Mouse (Mus musculus): ENCODE results near the gene Coa6. TPM values are rescaled to one million over a fixed set of nuclear protein-coding genes. Genes with fewer than 3 reads are reported as not detected.

Coa6 gene
- 38.8 and 48.4 TPM in 2 replicates for polyA plus RNA-seq (2014; fragmentation: Nextera tagmentation; extraction: Ambion mirVana)

DNA sequence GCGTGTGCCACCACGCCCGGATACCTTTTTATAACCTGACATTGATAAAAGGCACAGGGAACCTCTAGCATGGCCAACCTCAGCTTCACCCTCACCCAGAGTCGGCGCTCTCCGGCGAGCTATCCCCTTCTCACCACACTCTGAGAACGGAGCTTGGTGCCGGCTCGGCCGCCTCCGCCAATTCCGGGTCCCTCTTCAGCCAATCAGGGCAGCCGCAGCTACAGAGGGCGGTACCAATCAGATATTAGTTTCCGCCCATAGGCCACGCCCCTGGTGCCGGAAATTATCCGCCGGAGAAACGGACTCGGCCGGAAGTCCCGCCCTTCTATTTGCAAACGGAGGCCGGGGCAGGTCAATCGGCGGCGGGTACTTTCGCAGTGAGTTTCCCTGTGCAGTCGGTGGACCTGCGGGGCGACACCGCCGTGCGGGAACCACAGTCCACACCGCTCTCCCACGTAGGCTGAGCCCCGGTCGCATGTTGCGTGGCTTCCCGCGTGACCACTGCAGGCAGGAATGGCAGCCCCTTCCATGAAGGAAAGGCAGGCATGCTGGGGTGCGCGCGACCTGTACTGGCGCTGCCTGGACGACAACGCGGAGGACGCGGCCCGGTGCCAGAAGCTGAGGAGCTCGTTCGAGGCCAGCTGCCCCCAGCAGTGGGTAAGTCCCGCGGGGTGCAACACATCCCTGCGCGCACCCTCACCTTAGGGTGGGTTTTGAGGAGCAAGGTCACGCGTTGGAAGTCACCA lies at the start of gene Coa6:
Gene Coa6 (plus strand): TSS at position 342 of the 746 bp plus-strand sequence.
- H3K4me1 ChIP-seq (ENCODE audit: control insufficient read depth, insufficient read depth, low read length): peaks cover 8% of the 10 kb centered on the region
- peak within 1 kb of the TSS; percentile 56; the same call in 1 of the 2 replicates for H3K27ac ChIP-seq (ENCODE audit: low read depth, low read length)
- H3K4me2 ChIP-seq (ENCODE audit: low read depth): peak within 1 kb of the TSS; percentile 84
- no peaks in the 10 kb centered on the region for H3K27me3 ChIP-seq (ENCODE audit: control insufficient read depth, insufficient read depth, low read length)
- H3K36me3 ChIP-seq (ENCODE audit: control insufficient read depth, insufficient read depth, low read length): no peaks in the 10 kb centered on the region
- H3K9me3 ChIP-seq (ENCODE audit: control insufficient read depth, low read length): no peaks in the 10 kb centered on the region
- ATAC-seq (ENCODE audit: insufficient read depth, low FRiP score, low TSS enrichment) (peak; percentile 97), DNase-seq (ENCODE audit: low spot score) (peak; percentile 97)
- peak within 1 kb of the TSS; percentile 82 for H3K9ac ChIP-seq (ENCODE audit: low read length)
- under 1% methylated on average over 61 of the region's 61 CpGs for WGBS
- peak within 1 kb of the TSS; percentile 91 for H3K4me3 ChIP-seq (ENCODE audit: low read depth, low read length)

DNA sequence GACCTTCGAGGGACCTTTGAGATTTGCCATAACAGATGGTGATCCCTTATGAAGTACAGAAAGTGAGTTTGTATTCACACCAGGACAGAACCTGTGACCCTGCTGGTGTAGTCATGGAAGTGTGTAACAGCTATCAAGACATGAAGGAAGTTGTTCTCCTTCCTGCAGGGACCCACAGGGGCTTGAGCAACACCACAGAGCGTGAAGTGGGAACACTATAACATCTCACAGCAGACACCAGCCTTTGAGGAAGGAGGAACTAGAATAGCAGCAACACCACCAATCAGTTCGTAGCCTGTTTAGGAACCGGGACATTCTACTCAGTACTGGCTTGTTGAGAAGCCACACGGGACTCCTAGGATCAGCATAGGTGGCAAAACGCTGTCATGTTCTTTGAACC lies 42.7 kb upstream of the Coa6 start:
- Histone ChIP-seq H3K9ac (ENCODE audit: low read length) (no peak overlapping the region), H3K4me2 (ENCODE audit: low read depth) (no peak overlapping the region), H3K27me3 (ENCODE audit: control insufficient read depth, insufficient read depth, low read length) (no peaks in the 10 kb centered on the region), H3K9me3 (ENCODE audit: control insufficient read depth, low read length) (no peaks in the 10 kb centered on the region), H3K27ac (ENCODE audit: low read depth, low read length) (no peak overlapping the region), H3K36me3 (ENCODE audit: control insufficient read depth, insufficient read depth, low read length) (no peaks in the 10 kb centered on the region), H3K4me3 (ENCODE audit: low read depth, low read length) (no peak overlapping the region), H3K4me1 (ENCODE audit: control insufficient read depth, insufficient read depth, low read length) (no peaks in the 10 kb centered on the region)
- ATAC-seq (ENCODE audit: insufficient read depth, low FRiP score, low TSS enrichment): no peak
- WGBS: 89% methylated on average over 6 of the region's 6 CpGs
- DNase-seq (ENCODE audit: low spot score): no peak

DNA sequence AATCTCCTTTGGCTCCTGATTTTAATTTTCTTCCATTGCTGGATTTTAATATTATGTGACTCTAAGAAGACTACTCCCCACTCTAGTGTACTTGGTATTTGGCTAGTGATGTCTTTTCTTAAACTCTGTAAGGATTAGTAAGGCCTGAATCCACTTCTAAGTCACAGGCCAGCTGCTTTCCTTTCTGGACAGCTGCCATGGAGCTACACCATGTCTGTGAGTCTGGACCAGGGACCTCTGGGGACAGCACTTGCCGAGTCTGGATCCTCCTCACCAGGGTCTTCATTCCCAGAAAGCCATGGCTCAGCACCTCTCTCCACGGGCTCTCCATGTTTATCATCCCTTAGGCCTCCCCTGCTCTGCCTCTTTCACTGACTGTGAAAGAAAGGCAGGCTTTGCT lies 42.2 kb upstream of the Coa6 start:
- Histone ChIP-seq H3K4me1 (ENCODE audit: control insufficient read depth, insufficient read depth, low read length) (no peaks in the 10 kb centered on the region), H3K4me3 (ENCODE audit: low read depth, low read length) (no peak overlapping the region), H3K4me2 (ENCODE audit: low read depth) (no peak overlapping the region), H3K36me3 (ENCODE audit: control insufficient read depth, insufficient read depth, low read length) (no peaks in the 10 kb centered on the region), H3K27me3 (ENCODE audit: control insufficient read depth, insufficient read depth, low read length) (no peaks in the 10 kb centered on the region), H3K9me3 (ENCODE audit: control insufficient read depth, low read length) (no peaks in the 10 kb centered on the region), H3K27ac (ENCODE audit: low read depth, low read length) (no peak overlapping the region), H3K9ac (ENCODE audit: low read length) (no peak overlapping the region)
- 74% methylated on average over 2 of the region's 2 CpGs for WGBS
- DNase-seq (ENCODE audit: low spot score) (no peak), ATAC-seq (ENCODE audit: insufficient read depth, low FRiP score, low TSS enrichment) (no peak)

DNA sequence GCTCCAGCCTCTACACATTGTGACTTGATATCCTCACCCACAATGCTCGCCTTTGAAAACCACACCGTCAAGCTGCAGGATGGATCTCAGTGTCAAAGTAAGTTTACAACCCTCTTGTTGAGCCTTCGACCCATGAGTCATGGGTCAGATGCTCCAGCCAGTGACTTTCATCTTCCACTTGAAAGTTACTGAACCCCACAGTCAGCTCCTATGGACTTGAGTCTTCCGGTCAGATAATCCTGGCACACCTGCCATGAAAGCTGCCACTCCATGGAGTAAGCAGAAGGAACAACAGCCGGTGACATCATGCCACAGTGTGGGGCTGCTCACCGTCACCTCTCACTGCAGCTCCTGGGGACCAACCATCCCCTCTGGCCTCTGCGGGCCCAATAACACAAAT lies 41.0 kb upstream of the Coa6 start:
- WGBS: 76% methylated on average over 7 of the region's 7 CpGs
- H3K9ac ChIP-seq (ENCODE audit: low read length): no peak overlapping the region
- no peak overlapping the region for H3K27ac ChIP-seq (ENCODE audit: low read depth, low read length)
- H3K9me3 ChIP-seq (ENCODE audit: control insufficient read depth, low read length): no peaks in the 10 kb centered on the region
- H3K4me2 ChIP-seq (ENCODE audit: low read depth): no peak overlapping the region
- H3K4me3 ChIP-seq (ENCODE audit: low read depth, low read length): no peak overlapping the region
- H3K4me1 ChIP-seq (ENCODE audit: control insufficient read depth, insufficient read depth, low read length): no peaks in the 10 kb centered on the region
- DNase-seq (ENCODE audit: low spot score) (no peak), ATAC-seq (ENCODE audit: insufficient read depth, low FRiP score, low TSS enrichment) (no peak)
- H3K36me3 ChIP-seq (ENCODE audit: control insufficient read depth, insufficient read depth, low read length): no peaks in the 10 kb centered on the region
- no peaks in the 10 kb centered on the region for H3K27me3 ChIP-seq (ENCODE audit: control insufficient read depth, insufficient read depth, low read length)

DNA sequence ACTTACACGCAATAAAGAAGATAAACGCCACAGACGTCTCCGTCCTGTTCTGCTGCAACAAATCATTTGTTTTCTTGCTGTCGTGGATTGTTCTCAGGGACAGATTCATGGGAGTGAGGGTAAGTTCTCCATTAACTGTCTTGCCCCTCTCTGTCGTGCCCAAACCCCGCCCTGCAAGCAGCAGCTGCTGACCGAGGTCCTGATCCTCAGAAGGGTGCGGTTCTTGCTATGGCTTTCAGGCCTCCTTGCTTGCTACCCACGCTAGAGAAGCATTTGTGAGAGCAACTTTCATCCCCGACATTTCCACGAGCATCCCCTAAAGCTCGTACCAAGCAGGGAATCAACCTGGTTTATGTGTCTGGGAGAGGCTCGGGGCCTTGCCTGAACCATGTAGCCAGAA lies 40.1 kb upstream of the Coa6 start:
- H3K9me3 ChIP-seq (ENCODE audit: control insufficient read depth, low read length): no peaks in the 10 kb centered on the region
- ATAC-seq (ENCODE audit: insufficient read depth, low FRiP score, low TSS enrichment) (no peak), DNase-seq (ENCODE audit: low spot score) (peak; percentile 46)
- H3K27me3 ChIP-seq (ENCODE audit: control insufficient read depth, insufficient read depth, low read length): no peaks in the 10 kb centered on the region
- no peak overlapping the region for H3K4me3 ChIP-seq (ENCODE audit: low read depth, low read length)
- H3K4me2 ChIP-seq (ENCODE audit: low read depth): no peak overlapping the region
- 47% methylated on average over 14 of the region's 14 CpGs for WGBS
- H3K9ac ChIP-seq (ENCODE audit: low read length): no peak overlapping the region
- no peak overlapping the region for H3K27ac ChIP-seq (ENCODE audit: low read depth, low read length)
- H3K4me1 ChIP-seq (ENCODE audit: control insufficient read depth, insufficient read depth, low read length): no peaks in the 10 kb centered on the region
- no peaks in the 10 kb centered on the region for H3K36me3 ChIP-seq (ENCODE audit: control insufficient read depth, insufficient read depth, low read length)

DNA sequence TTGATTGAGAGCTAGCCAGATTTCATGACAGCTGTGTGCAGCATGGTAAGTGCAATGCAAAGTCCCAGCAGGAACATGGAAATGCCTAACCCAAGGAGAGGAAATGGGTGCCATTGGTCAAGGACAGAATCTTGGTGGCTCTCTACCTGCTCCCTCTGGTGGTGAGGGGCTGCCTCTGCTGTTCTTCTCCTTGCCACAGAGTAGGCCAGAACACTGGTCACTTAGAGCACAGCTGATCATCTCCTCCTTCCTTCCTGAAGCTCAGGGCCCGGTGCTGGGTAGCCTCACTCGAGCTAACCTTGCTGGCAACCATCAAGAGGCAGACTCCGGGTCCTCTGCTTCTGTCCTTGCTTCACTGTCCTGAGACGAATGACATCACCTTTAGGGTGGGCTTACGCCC lies 39.6 kb upstream of the Coa6 start:
- Histone ChIP-seq H3K9me3 (ENCODE audit: control insufficient read depth, low read length) (no peaks in the 10 kb centered on the region), H3K36me3 (ENCODE audit: control insufficient read depth, insufficient read depth, low read length) (no peaks in the 10 kb centered on the region), H3K9ac (ENCODE audit: low read length) (no peak overlapping the region), H3K4me3 (ENCODE audit: low read depth, low read length) (no peak overlapping the region), H3K4me2 (ENCODE audit: low read depth) (no peak overlapping the region), H3K4me1 (ENCODE audit: control insufficient read depth, insufficient read depth, low read length) (no peaks in the 10 kb centered on the region), H3K27ac (ENCODE audit: low read depth, low read length) (no peak overlapping the region), H3K27me3 (ENCODE audit: control insufficient read depth, insufficient read depth, low read length) (no peaks in the 10 kb centered on the region)
- WGBS: 64% methylated on average over 5 of the region's 5 CpGs
- ATAC-seq (ENCODE audit: insufficient read depth, low FRiP score, low TSS enrichment) (no peak), DNase-seq (ENCODE audit: low spot score) (peak; percentile 55)

DNA sequence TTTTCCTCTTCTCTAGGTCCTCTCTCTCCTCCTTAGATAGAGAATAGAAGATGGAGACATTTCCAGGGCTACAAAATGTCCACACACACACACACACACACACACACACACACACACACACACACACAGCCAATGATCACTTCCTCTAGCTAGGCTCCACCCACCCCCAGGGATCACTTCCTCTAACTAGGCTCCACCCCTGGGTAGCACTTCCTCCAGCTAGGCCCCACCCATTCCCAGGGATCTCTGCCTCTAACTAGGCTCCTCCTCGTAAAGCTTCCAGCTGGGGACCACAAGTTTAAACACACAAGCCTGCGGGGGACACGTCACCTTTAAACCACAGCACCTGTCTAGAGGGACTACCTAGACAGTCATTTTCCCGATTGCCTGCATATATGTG lies 34.7 kb upstream of the Coa6 start:
- 90% methylated on average over 4 of the region's 4 CpGs for WGBS
- ATAC-seq (ENCODE audit: insufficient read depth, low FRiP score, low TSS enrichment) (no peak), DNase-seq (ENCODE audit: low spot score) (no peak)
- Histone ChIP-seq H3K4me2 (ENCODE audit: low read depth) (no peak overlapping the region), H3K27ac (ENCODE audit: low read depth, low read length) (no peak overlapping the region), H3K9me3 (ENCODE audit: control insufficient read depth, low read length) (no peaks in the 10 kb centered on the region), H3K27me3 (ENCODE audit: control insufficient read depth, insufficient read depth, low read length) (no peaks in the 10 kb centered on the region), H3K4me1 (ENCODE audit: control insufficient read depth, insufficient read depth, low read length) (no peaks in the 10 kb centered on the region), H3K9ac (ENCODE audit: low read length) (no peak overlapping the region), H3K36me3 (ENCODE audit: control insufficient read depth, insufficient read depth, low read length) (no peaks in the 10 kb centered on the region), H3K4me3 (ENCODE audit: low read depth, low read length) (no peak overlapping the region)

DNA sequence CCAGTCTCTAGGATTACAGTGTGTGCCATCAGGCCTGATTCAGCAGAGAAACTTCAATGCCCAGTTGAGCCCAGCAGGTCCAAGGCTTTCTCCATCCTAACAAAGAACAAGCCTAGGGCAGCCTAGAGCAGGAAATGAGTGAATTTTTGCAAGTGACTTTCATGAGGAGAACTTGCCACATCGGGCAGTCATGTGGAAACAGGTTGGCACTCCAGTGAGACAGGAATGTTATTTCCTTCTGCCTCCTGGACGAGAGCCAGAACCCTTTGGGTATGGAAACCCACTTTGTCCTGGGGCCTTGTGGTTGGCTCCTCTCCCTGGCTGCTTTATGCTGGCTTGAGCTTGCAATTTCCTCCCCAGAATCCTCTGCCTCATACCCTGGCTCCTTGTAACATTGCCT lies 30.8 kb upstream of the Coa6 start:
- no peaks in the 10 kb centered on the region for H3K36me3 ChIP-seq (ENCODE audit: control insufficient read depth, insufficient read depth, low read length)
- H3K27me3 ChIP-seq (ENCODE audit: control insufficient read depth, insufficient read depth, low read length): no peaks in the 10 kb centered on the region
- ATAC-seq (ENCODE audit: insufficient read depth, low FRiP score, low TSS enrichment) (no peak), DNase-seq (ENCODE audit: low spot score) (no peak)
- H3K9me3 ChIP-seq (ENCODE audit: control insufficient read depth, low read length): no peaks in the 10 kb centered on the region
- WGBS: 84% methylated on average over 2 of the region's 2 CpGs
- no peak overlapping the region for H3K4me3 ChIP-seq (ENCODE audit: low read depth, low read length)
- H3K27ac ChIP-seq (ENCODE audit: low read depth, low read length): no peak overlapping the region
- no peak overlapping the region for H3K9ac ChIP-seq (ENCODE audit: low read length)
- no peak overlapping the region for H3K4me2 ChIP-seq (ENCODE audit: low read depth)
- H3K4me1 ChIP-seq (ENCODE audit: control insufficient read depth, insufficient read depth, low read length): peaks cover 3% of the 10 kb centered on the region; the same call in 1 of the 2 replicates

DNA sequence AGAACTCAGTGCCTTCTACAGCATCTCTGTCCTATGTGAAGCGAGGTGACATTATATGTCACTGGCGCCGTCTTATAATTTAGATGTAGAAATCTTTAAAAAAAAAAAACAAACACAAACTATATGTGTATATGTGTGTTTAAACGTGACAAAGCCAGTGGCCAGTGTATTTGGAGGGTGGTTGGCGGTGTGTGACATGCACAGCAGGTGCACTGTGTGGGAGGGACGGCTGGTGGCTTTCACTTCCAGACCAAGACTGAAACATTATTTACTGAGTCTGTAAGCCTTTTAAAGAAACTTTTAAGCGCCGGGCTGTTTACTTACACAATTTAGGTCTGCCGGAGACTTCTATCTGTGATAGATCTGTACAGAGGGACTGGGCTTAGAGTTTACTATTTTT lies 26.9 kb upstream of the Coa6 start:
- ATAC-seq (ENCODE audit: insufficient read depth, low FRiP score, low TSS enrichment): no peak
- WGBS: 74% methylated on average over 9 of the region's 9 CpGs
- peaks cover 3% of the 10 kb centered on the region; the same call in 1 of the 2 replicates for H3K4me1 ChIP-seq (ENCODE audit: control insufficient read depth, insufficient read depth, low read length)
- H3K27ac ChIP-seq (ENCODE audit: low read depth, low read length): no peak overlapping the region
- H3K36me3 ChIP-seq (ENCODE audit: control insufficient read depth, insufficient read depth, low read length): no peaks in the 10 kb centered on the region
- no peaks in the 10 kb centered on the region for H3K9me3 ChIP-seq (ENCODE audit: control insufficient read depth, low read length)
- H3K27me3 ChIP-seq (ENCODE audit: control insufficient read depth, insufficient read depth, low read length): no peaks in the 10 kb centered on the region
- no peak overlapping the region for H3K4me3 ChIP-seq (ENCODE audit: low read depth, low read length)
- no peak overlapping the region for H3K4me2 ChIP-seq (ENCODE audit: low read depth)
- H3K9ac ChIP-seq (ENCODE audit: low read length): no peak overlapping the region
- no peak for DNase-seq (ENCODE audit: low spot score)
